Comparison of ENCODE assay signal across 15 mouse cellular contexts in genomic region chr6:28561291-28561995, GRCm38 (mm10).
DNase-seq lines count a peak whose midpoint lies in the region.
"Had no signal": no experiment of that assay in that cellular context is flagged by ENCODE, and none has a peak within 500 bp of the region (broad histone marks: within the 10 kb centered on the region; RNA-seq: fewer than 3 reads in every experiment).

No protein-coding gene starts in this region.

- peak; percentile 38 to 45 for DNase-seq in cerebellum, postnatal 10 days
- DNase-seq in cerebellum, postnatal 4 days (ENCODE audit: low spot score in 2 of 2): no peak
- peak; percentile 24 for DNase-seq in kidney, adult 11 months
- no peak for DNase-seq in kidney, postnatal 14 days
- peak; percentile 33 for DNase-seq in adipocyte (ENCODE audit: low spot score)
- DNase-seq in kidney, adult 9 months: peak; percentile 19
- no peak for DNase-seq in thymus, postnatal 0 days (ENCODE audit: low spot score)
- no peak for DNase-seq in layer of hippocampus, adult 11-12 months (ENCODE audit: low spot score)
- DNase-seq: adrenal gland, postnatal 25 days; forebrain, postnatal 0 days; heart, postnatal 36 days; left cerebral cortex, postnatal 4 days; lung, postnatal 36 days; midbrain, embryonic 14.5 days; thymus, adult 18-20 months had no signal

Comparison
In these comparisons a context has a peak if more than half of its experiments do, and no peak if none do; other contexts are left out.
1. DNase-seq: peak in cerebellum, postnatal 10 days (2 of 2), kidney, adult 11 months (single experiment), adipocyte (single experiment) and kidney, adult 9 months (single experiment); none in cerebellum, postnatal 4 days (0 of 2), kidney, postnatal 14 days (single experiment), thymus, postnatal 0 days (single experiment) and layer of hippocampus, adult 11-12 months (single experiment).